Mouse (Mus musculus) cerebellum, adult 2 months (tissue): ENCODE results near the gene Hist1h3c. TPM values are rescaled to one million over a fixed set of nuclear protein-coding genes. Genes with fewer than 3 reads are reported as not detected.
"Not testable (repeated sequence)": the region's sequence is repeated elsewhere in the genome, so short reads cannot be mapped to it uniquely, and the experiment has no call there.

ENCODE experiments used
- DNase-seq, 2 experiments: peaks; one replicate each; pipeline ENCODE4 v3.0.0; 2021
- H3K27ac ChIP-seq: fragments of 200-500 bp; 2 replicates; pipeline ENCODE4 v1.5.1; 2012; ENCODE audit warnings: low read length, control low read depth, inconsistent platforms; ENCODE audit not compliant: insufficient read depth
- H3K27me3 ChIP-seq: fragments of 200-500 bp; 2 replicates; pipeline ENCODE4 v1.6.1; 2012; ENCODE audit warnings: inconsistent platforms, mild to moderate bottlenecking, low read length, moderate library complexity; ENCODE audit not compliant: control insufficient read depth, insufficient read depth
- H3K4me1 ChIP-seq: fragments of 200-500 bp; 2 replicates; pipeline ENCODE4 v1.6.1; 2011; ENCODE audit warnings: low read length; ENCODE audit not compliant: control insufficient read depth, insufficient read depth
- H3K4me3 ChIP-seq: fragments of 200-500 bp; replicated peaks from 2 replicates; pipeline ENCODE3; 2011; ENCODE audit warnings: mild to moderate bottlenecking, low read depth, low read length, control low read depth; ENCODE audit not compliant: insufficient read depth
- CTCF ChIP-seq: fragments of 200-500 bp; IDR thresholded peaks from 2 replicates; pipeline ENCODE4 v1.5.1; 2011; ENCODE audit warnings: low read depth, mild to moderate bottlenecking, control low read depth, low read length, moderate library complexity, borderline replicate concordance; ENCODE audit not compliant: insufficient read depth
- POLR2A ChIP-seq: fragments of 200-500 bp; IDR thresholded peaks from 2 replicates; pipeline ENCODE4 v1.6.1; 2011; ENCODE audit warnings: low read length, control low read depth, borderline replicate concordance; ENCODE audit not compliant: insufficient read depth
- WGBS: fragments of 180-500 bp; shearing (Covaris S2); methylation state at CpG from one replicate; pipeline ENCODE4 v1.1.7; 2018; 5-methylcytosine and 5-hydroxymethylcytosine counted together
- polyA plus RNA-seq: library from polyadenylated mRNA; depleted of rRNA; stranded (reverse); fragments of >200 nt; gene quantifications from 2 replicates; pipeline ENCODE4 v1.2.3, GENCODE M21; 2012

The Hist1h3c gene
- polyA plus RNA-seq, 1 experiment: 0.23 TPM

DNA sequence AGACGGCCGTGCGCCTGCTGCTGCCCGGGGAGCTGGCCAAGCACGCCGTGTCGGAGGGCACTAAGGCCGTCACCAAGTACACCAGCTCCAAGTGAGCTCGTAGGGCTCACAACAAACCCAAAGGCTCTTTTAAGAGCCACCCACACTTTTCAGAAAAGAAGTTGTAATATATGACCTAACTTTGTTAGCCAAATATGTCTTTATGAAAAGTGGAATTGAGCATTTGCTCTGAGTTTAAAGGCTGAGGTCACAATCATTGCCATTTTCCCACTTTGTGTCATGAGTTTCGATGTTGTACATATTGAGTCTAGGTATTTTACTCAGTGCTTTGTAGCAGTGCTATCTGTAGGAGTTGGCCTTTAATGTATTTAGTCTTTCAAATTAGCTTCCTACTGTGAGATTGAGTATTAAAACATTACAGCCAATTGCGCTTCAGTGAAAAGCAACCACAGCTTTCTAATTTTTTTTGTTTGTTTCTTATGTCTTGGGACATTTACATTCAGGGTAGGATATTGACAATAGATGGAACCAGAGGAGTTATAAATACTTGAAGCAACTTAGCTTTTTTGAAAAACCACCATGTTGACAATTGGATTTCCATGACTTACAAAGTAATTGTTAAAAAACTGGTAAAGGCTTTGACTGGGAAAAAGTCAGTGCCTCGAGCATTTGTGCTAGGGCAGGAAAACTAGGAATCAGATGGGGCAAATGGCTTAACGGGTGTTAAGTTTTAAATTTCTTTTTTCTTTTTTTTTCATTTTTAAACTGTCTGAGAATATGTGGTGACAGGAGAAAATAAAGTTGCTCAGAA lies 1.9 kb upstream of the Hist1h3c start:
- Histone ChIP-seq H3K4me1 (no peaks in the 10 kb centered on the region), H3K27ac (peak overlapping the region; percentile 73), H3K4me3 (peak overlapping the region; percentile 19), H3K27me3 (no peaks in the 10 kb centered on the region)
- no peak for TF ChIP-seq CTCF
- no peak for TF ChIP-seq POLR2A
- WGBS: 5% methylated on average over 13 of the region's 13 CpGs
- DNase-seq: no peak

- H3K4me1 ChIP-seq, H3K27me3 ChIP-seq: not testable (repeated sequence)
- WGBS: under 1% methylated on average over 48 of the region's 58 CpGs
- peak; percentile 38; the same call in 1 of the 2 replicates for TF ChIP-seq POLR2A
- peak; percentile 84 to 93 for DNase-seq
- Histone ChIP-seq H3K4me3 (peak within 1 kb of the TSS; percentile 58), H3K27ac (peak within 1 kb of the TSS; percentile 86)
Measured at GRCm38 (mm10) chr13:23746201-23747080, 1.0 kb upstream of the Hist1h3c start, which contains the start of gene Hist1h2bb. Gene Hist1h2bb, plus strand, starts transcription at chr13:23746734.

DNA sequence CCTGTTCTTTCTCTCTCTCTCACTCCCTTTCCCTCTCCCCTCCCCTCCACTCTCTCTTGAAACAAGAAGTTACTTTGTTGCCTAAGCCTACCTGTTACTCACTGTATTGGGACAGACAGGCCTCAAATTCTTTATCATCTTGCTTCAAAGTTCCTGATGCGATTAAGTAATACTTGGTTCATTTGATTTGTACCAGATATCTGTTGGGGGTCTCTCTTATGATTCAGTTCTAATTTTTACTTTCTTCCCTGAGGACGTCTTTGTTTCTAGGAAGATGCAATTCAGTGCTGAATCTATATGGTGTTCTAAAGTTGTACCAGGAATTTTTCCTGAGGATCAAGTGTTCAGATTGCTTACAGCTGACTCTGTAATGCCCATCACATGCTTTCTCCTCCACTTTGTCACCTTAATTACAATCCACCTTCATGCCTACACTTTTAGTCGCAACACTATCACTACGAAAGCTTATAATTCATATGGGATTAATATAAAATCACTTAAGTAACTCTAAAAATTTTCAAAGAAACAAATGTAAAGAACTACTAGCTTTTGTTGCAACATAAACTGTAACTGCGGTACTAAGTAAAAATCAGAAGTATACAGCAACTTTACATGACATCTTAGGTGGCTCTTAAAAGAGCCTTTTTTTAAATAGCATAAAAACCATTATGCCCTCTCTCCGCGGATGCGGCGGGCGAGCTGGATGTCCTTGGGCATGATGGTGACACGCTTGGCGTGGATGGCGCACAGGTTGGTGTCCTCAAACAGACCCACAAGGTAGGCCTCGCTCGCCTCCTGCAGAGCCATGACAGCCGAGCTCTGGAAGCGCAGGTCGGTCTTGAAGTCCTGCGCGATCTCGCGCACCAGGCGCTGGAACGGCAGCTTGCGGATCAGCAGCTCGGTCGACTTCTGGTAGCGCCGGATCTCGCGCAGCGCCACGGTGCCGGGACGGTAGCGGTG lies 701 bp downstream of the Hist1h3c start:
- no peak for DNase-seq
- Histone ChIP-seq H3K4me3 (no peak overlapping the region), H3K4me1 (no peaks in the 10 kb centered on the region), H3K27ac (no peak overlapping the region), H3K27me3 (no peaks in the 10 kb centered on the region)
- 5% methylated on average over 22 of the region's 36 CpGs for WGBS
- TF ChIP-seq CTCF: no peak

GRCm38 (mm10) chr13:23743963-23744362 lies 1.4 kb downstream of the Hist1h3c start:
- no peaks in the 10 kb centered on the region for H3K27me3 ChIP-seq
- no peaks in the 10 kb centered on the region for H3K4me1 ChIP-seq
- TF ChIP-seq CTCF: no peak
- no peak for TF ChIP-seq POLR2A
- 32% methylated on average over 4 of the region's 4 CpGs for WGBS
- no peak for DNase-seq
- no peak overlapping the region for H3K27ac ChIP-seq
- H3K4me3 ChIP-seq: no peak overlapping the region

GRCm38 (mm10) chr13:23743215-23743614 lies 2.2 kb downstream of the Hist1h3c start:
- TF ChIP-seq CTCF (no peak), POLR2A (no peak)
- Histone ChIP-seq H3K27me3 (no peaks in the 10 kb centered on the region), H3K4me3 (no peak overlapping the region), H3K27ac (no peak overlapping the region), H3K4me1 (no peaks in the 10 kb centered on the region)
- DNase-seq: no peak
- WGBS: 83% methylated on average over 5 of the region's 5 CpGs

- Histone ChIP-seq H3K4me3 (no peak overlapping the region), H3K4me1 (no peaks in the 10 kb centered on the region), H3K27ac (no peak overlapping the region), H3K27me3 (no peaks in the 10 kb centered on the region)
- DNase-seq: no peak
- TF ChIP-seq POLR2A: no peak
- no peak for TF ChIP-seq CTCF
Measured at GRCm38 (mm10) chr13:23742007-23742406, 3.4 kb downstream of the Hist1h3c start.

- DNase-seq: no peak
- Histone ChIP-seq H3K27ac (no peak overlapping the region), H3K27me3 (no peaks in the 10 kb centered on the region), H3K4me1 (no peaks in the 10 kb centered on the region), H3K4me3 (no peak overlapping the region)
- no peak for TF ChIP-seq POLR2A
- no peak for TF ChIP-seq CTCF
- WGBS: 74% methylated on average over 5 of the region's 5 CpGs
Measured at GRCm38 (mm10) chr13:23740910-23741309, 4.5 kb downstream of the Hist1h3c start.
